Comparison of ENCODE assay signal across 9 mouse cellular contexts in genomic region chr1:98072045-98072444, GRCm38 (mm10). TPM values are rescaled to one million over a fixed set of nuclear protein-coding genes. Genes with fewer than 3 reads are reported as not detected.
DNase-seq lines count a peak whose midpoint lies in the region; ATAC-seq and TF ChIP-seq lines count a peak whose summit lies in the region.
"Had no signal": no experiment of that assay in that cellular context is flagged by ENCODE, and none has a peak within 500 bp of the region (broad histone marks: within the 10 kb centered on the region; RNA-seq: fewer than 3 reads in every experiment).

No protein-coding gene starts in this region.

- 57% methylated on average over 6 of the region's 6 CpGs for WGBS in limb, embryonic 11.5 days
- WGBS in thymus, adult 2 months: 80% methylated on average over 6 of the region's 6 CpGs

- no peaks in the 10 kb centered on the region for H3K36me3 ChIP-seq in limb, embryonic 11.5 days (ENCODE audit: control insufficient read depth, insufficient read depth, low read length)
- no peaks in the 10 kb centered on the region for H3K36me3 ChIP-seq in thymus, adult 2 months (ENCODE audit: control insufficient read depth, insufficient read depth, low read length)
- H3K36me3 ChIP-seq: embryonic facial prominence, embryonic 15.5 days had no signal

- no peaks in the 10 kb centered on the region for H3K27me3 ChIP-seq in Patski
- H3K27me3 ChIP-seq in limb, embryonic 11.5 days (ENCODE audit: control insufficient read depth, insufficient read depth, low read length): no peaks in the 10 kb centered on the region
- H3K27me3 ChIP-seq in thymus, adult 2 months (ENCODE audit: control insufficient read depth, insufficient read depth, low read length): no peaks in the 10 kb centered on the region
- H3K27me3 ChIP-seq: embryonic facial prominence, embryonic 15.5 days had no signal

- H3K27ac ChIP-seq in limb, embryonic 11.5 days (replicated peaks; ENCODE audit: low read depth, low read length): no peak overlapping the region
- no peak overlapping the region for H3K27ac ChIP-seq in thymus, adult 2 months (ENCODE audit: control insufficient read depth, insufficient read depth, low read length)
- H3K27ac ChIP-seq: embryonic facial prominence, embryonic 15.5 days had no signal

- peak; percentile 28 for DNase-seq in layer of hippocampus, adult 11-12 months (ENCODE audit: low spot score)
- no peak for DNase-seq in layer of hippocampus, adult 9-10 months (ENCODE audit: low spot score)
- DNase-seq in Patski (ENCODE audit: low read depth, low spot score) (no peak), adipocyte (ENCODE audit: low spot score) (no peak)
- peak; percentile 44 for DNase-seq in c-Kit-positive CD71-negative TER-119-negative erythroid progenitor cells, embryonic 14.5 days (ENCODE audit: low read depth)
- peak; percentile 49 for DNase-seq in limb, embryonic 11.5 days (ENCODE audit: low spot score)
- DNase-seq in thymus, adult 2 months: peak; percentile 41
- no peak for DNase-seq in frontal cortex, postnatal 14 days (ENCODE audit: low spot score in 2 of 2)

- CTCF ChIA-PET in Patski (lab: Charles Lee): interaction anchor here (0.7 to 1.8 kb wide), 6 partner anchors 12 to 96 kb away, joined by 3 to 6 read pairs (median 3); no protein-coding TSS in a partner anchor

- H3K9ac ChIP-seq in limb, embryonic 11.5 days (ENCODE audit: low read length): no peak overlapping the region
- H3K9ac ChIP-seq: embryonic facial prominence, embryonic 15.5 days had no signal

- H3K4me2 ChIP-seq in limb, embryonic 11.5 days (ENCODE audit: low read depth, severe bottlenecking): no peak overlapping the region
- H3K4me2 ChIP-seq: embryonic facial prominence, embryonic 15.5 days had no signal

- POLR2A ChIA-PET in Patski (lab: Charles Lee): no interaction called here

- no peak overlapping the region for H3K4me3 ChIP-seq in limb, embryonic 11.5 days (ENCODE audit: low read depth, low read length)
- H3K4me3 ChIP-seq in thymus, adult 2 months (ENCODE audit: control insufficient read depth, insufficient read depth, low read length): no peak overlapping the region
- H3K4me3 ChIP-seq: embryonic facial prominence, embryonic 15.5 days had no signal

- no peak for ATAC-seq in Patski
- no peak for ATAC-seq in limb, embryonic 11.5 days (ENCODE audit: insufficient number of reproducible peaks, low FRiP score, low TSS enrichment, low read depth)

- peak; percentile 65 for TF ChIP-seq CTCF in Patski (IDR thresholded peaks at IDR 0.05)
- TF ChIP-seq CTCF in thymus, adult 2 months (IDR thresholded peaks at IDR 0.05; ENCODE audit: borderline replicate concordance, control insufficient read depth, extremely low read depth, insufficient read depth, low read length, poor library complexity): no peak

- no peak for TF ChIP-seq POLR2A in thymus, adult 2 months (IDR thresholded peaks at IDR 0.05; ENCODE audit: control insufficient read depth, extremely low read depth, insufficient read depth, low read length, poor library complexity)

- in situ Hi-C loops in Patski (cut with MboI; ENCODE audit: low pct_unique_long_range_greater_than_20kb): no loop called here

- H3K9me3 ChIP-seq in limb, embryonic 11.5 days (ENCODE audit: control insufficient read depth, low read length): no peaks in the 10 kb centered on the region
- H3K9me3 ChIP-seq: embryonic facial prominence, embryonic 15.5 days had no signal

- H3K4me1 ChIP-seq in limb, embryonic 11.5 days (ENCODE audit: control insufficient read depth, insufficient read depth, low read length): no peaks in the 10 kb centered on the region
- no peaks in the 10 kb centered on the region for H3K4me1 ChIP-seq in thymus, adult 2 months (replicated peaks; ENCODE audit: control insufficient read depth, insufficient read depth, low read length)
- H3K4me1 ChIP-seq: embryonic facial prominence, embryonic 15.5 days had no signal

RNA-seq across cellular contexts. Expression of gene Pam, which starts 23.4 kb away (rescaled TPM):
- 74.0 TPM for polyA plus RNA-seq in Patski (2021)
- polyA plus RNA-seq in limb, embryonic 11.5 days (2014; fragmentation: Nextera tagmentation; extraction: Ambion mirVana): 17.7 and 18.0 TPM in 2 replicates
- polyA plus RNA-seq in thymus, adult 2 months (2012; rRNA removed): 67.3 and 67.8 TPM in 2 replicates

Comparison
In these comparisons a context has a peak if more than half of its experiments do, and no peak if none do; other contexts are left out.
1. DNase-seq: peak in layer of hippocampus, adult 11-12 months (single experiment), c-Kit-positive CD71-negative TER-119-negative erythroid progenitor cells, embryonic 14.5 days (single experiment), limb, embryonic 11.5 days (single experiment) and thymus, adult 2 months (single experiment); none in layer of hippocampus, adult 9-10 months (single experiment), Patski (single experiment), adipocyte (single experiment) and frontal cortex, postnatal 14 days (0 of 2).